ENCODE assay signal across 8 mouse cellular contexts in genomic region chr8:122433269-122433905, GRCm38 (mm10). TPM values are rescaled to one million over a fixed set of nuclear protein-coding genes. Genes with fewer than 3 reads are reported as not detected.
DNase-seq lines count a peak whose midpoint lies in the region; ATAC-seq and TF ChIP-seq lines count a peak whose summit lies in the region.

No protein-coding gene starts in this region.

- no peak for DNase-seq in heart, adult 2 months
- DNase-seq in heart, adult 8-10 months (ENCODE audit: low spot score), result no peak
- peak; percentile 37 for DNase-seq in NIH3T3 (ENCODE audit: low read depth)
- peak; percentile 25 for DNase-seq in midbrain, embryonic 10.5 days (ENCODE audit: low spot score)
- no peak for DNase-seq in natural killer cell, adult 2 months (ENCODE audit: low spot score in 2 of 2)
- DNase-seq in adrenal gland, adult 2 months, result no peak
- DNase-seq in Muller cell, postnatal 12 days (ENCODE audit: inconsistent ontology term), result no peak

- H3K27ac ChIP-seq in heart, adult 2 months, result peak overlapping the region; percentile 94
- no peak overlapping the region for H3K27ac ChIP-seq in hindbrain, embryonic 12.5 days
- no peak overlapping the region; the same call in 1 of the 2 replicates for H3K27ac ChIP-seq in midbrain, embryonic 10.5 days (replicated peaks)

- no peak for TF ChIP-seq POLR2A in heart, adult 2 months (IDR thresholded peaks at IDR 0.05; ENCODE audit: insufficient read depth, low read depth, low read length)

- H3K27me3 ChIP-seq in heart, adult 2 months (ENCODE audit: control insufficient read depth, insufficient read depth, low read length), result no peaks in the 10 kb centered on the region
- no peaks in the 10 kb centered on the region for H3K27me3 ChIP-seq in hindbrain, embryonic 12.5 days
- peaks cover 9% of the 10 kb centered on the region; the same call in 1 of the 2 replicates for H3K27me3 ChIP-seq in midbrain, embryonic 10.5 days (ENCODE audit: low read depth, poor library complexity, severe bottlenecking)

- H3K9ac ChIP-seq in heart, adult 2 months (ENCODE audit: low read depth, low read length), result no peak overlapping the region; the same call in 1 of the 2 replicates
- H3K9ac ChIP-seq in hindbrain, embryonic 12.5 days, result 0 out of 2 replicates have a peak overlapping the region, but pooled peaks have one; percentile 14

- 70% methylated on average over 11 of the region's 11 CpGs for WGBS in heart, adult 2 months
- WGBS in hindbrain, embryonic 12.5 days, result 67% methylated on average over 11 of the region's 11 CpGs
- 72% methylated on average over 11 of the region's 11 CpGs for WGBS in midbrain, embryonic 10.5 days

- intact Hi-C loops in heart, adult 2 months (cut with DNase I), result loop anchor here (2.0 kb wide), 1 partner anchor 65 kb away; no protein-coding TSS in a partner anchor

- no peak overlapping the region for H3K4me2 ChIP-seq in hindbrain, embryonic 12.5 days (replicated peaks)

- peak; percentile 50 for TF ChIP-seq CTCF in heart, adult 2 months (IDR thresholded peaks at IDR 0.05)

- no peaks in the 10 kb centered on the region for H3K79me2 ChIP-seq in heart, adult 2 months (replicated peaks; ENCODE audit: control insufficient read depth, insufficient read depth, low read length)

- peaks cover 4% of the 10 kb centered on the region; the same call in 1 of the 2 replicates for H3K4me1 ChIP-seq in heart, adult 2 months (ENCODE audit: control insufficient read depth, insufficient read depth, low read length)
- peaks cover 15% of the 10 kb centered on the region for H3K4me1 ChIP-seq in hindbrain, embryonic 12.5 days
- H3K4me1 ChIP-seq in midbrain, embryonic 10.5 days, result peaks cover 28% of the 10 kb centered on the region

- no peak for TF ChIP-seq EP300 in heart, adult 2 months (IDR thresholded peaks at IDR 0.05; ENCODE audit: insufficient read depth, low read depth, low read length)

- 0 out of 2 replicates have a peak, but pooled peaks cover 4% of the 10 kb centered on the region for H3K9me3 ChIP-seq in hindbrain, embryonic 12.5 days (replicated peaks)
- no peaks in the 10 kb centered on the region for H3K9me3 ChIP-seq in midbrain, embryonic 10.5 days (replicated peaks)

- peak overlapping the region; percentile 75 for H3K4me3 ChIP-seq in heart, adult 2 months
- no peak overlapping the region for H3K4me3 ChIP-seq in hindbrain, embryonic 12.5 days
- H3K4me3 ChIP-seq in midbrain, embryonic 10.5 days, result peak overlapping the region; percentile 57; the same call in 1 of the 2 replicates

- 0 out of 2 replicates have a peak, but pooled peaks have one; percentile 18 for ATAC-seq in hindbrain, embryonic 12.5 days (ENCODE audit: low FRiP score)

- no peaks in the 10 kb centered on the region for H3K36me3 ChIP-seq in heart, adult 2 months (ENCODE audit: control insufficient read depth, insufficient read depth, low read length)
- H3K36me3 ChIP-seq in hindbrain, embryonic 12.5 days, result peaks cover 47% of the 10 kb centered on the region
- H3K36me3 ChIP-seq in midbrain, embryonic 10.5 days, result peaks cover 52% of the 10 kb centered on the region

RNA-seq across cellular contexts. Expression of gene Cyba, which starts 0.7 kb away (rescaled TPM):
- total RNA-seq in heart, adult 2 months (2021), result 10 to 100 TPM; 41.2 to 43.9 TPM
- polyA plus RNA-seq in heart, adult 2 months (2012; rRNA removed), result 62.1 and 92.8 TPM in 2 replicates
- 10 to 100 TPM; 39.2 to 50.2 (median 44.5) TPM for total RNA-seq in heart, adult 8-10 months (2022)
- 60.4 and 62.1 TPM in 2 replicates for polyA plus RNA-seq in hindbrain, embryonic 12.5 days (2016; fragmentation: Nextera tagmentation; extraction: Ambion mirVana)
- polyA plus RNA-seq in midbrain, embryonic 10.5 days (2016; fragmentation: Nextera tagmentation; extraction: Ambion mirVana), result 75.8 and 80.9 TPM in 2 replicates
- 10 to 100 TPM; 26.3 to 43.7 TPM for total RNA-seq in adrenal gland, adult 2 months (2021)
- polyA plus RNA-seq in adrenal gland, adult 2 months (2012; rRNA removed), result 108 and 116 TPM in 2 replicates

RNA-seq across cellular contexts. Expression of gene Mvd, which starts 9.8 kb away (rescaled TPM):
- total RNA-seq in heart, adult 2 months (2021), result 1 to 10 TPM; 4.0 to 5.6 TPM
- 8.5 and 9.0 TPM in 2 replicates for polyA plus RNA-seq in heart, adult 2 months (2012; rRNA removed)
- total RNA-seq in heart, adult 8-10 months (2022), result 1 to 10 TPM; 3.9 to 5.6 (median 4.9) TPM
- 46.9 and 48.4 TPM in 2 replicates for polyA plus RNA-seq in hindbrain, embryonic 12.5 days (2016; fragmentation: Nextera tagmentation; extraction: Ambion mirVana)
- polyA plus RNA-seq in midbrain, embryonic 10.5 days (2016; fragmentation: Nextera tagmentation; extraction: Ambion mirVana), result 60.3 and 60.7 TPM in 2 replicates
- total RNA-seq in adrenal gland, adult 2 months (2021), result 10 to 100 TPM in 1 of 2 experiments, 1 to 10 TPM in 1; 9.2 to 39.5 TPM
- 39.7 and 73.8 TPM in 2 replicates for polyA plus RNA-seq in adrenal gland, adult 2 months (2012; rRNA removed)

RNA-seq across cellular contexts. Expression of gene Il17c, which starts 11.6 kb away (rescaled TPM):
- total RNA-seq in heart, adult 2 months (2021), result not detected
- polyA plus RNA-seq in heart, adult 2 months (2012; rRNA removed), result not detected in 2 replicates
- not detected for total RNA-seq in heart, adult 8-10 months (2022)
- not detected in 2 replicates for polyA plus RNA-seq in hindbrain, embryonic 12.5 days (2016; fragmentation: Nextera tagmentation; extraction: Ambion mirVana)
- not detected in 2 replicates for polyA plus RNA-seq in midbrain, embryonic 10.5 days (2016; fragmentation: Nextera tagmentation; extraction: Ambion mirVana)
- not detected for total RNA-seq in adrenal gland, adult 2 months (2021)
- 0.16 TPM in 1 of 2 replicates, not detected in the other for polyA plus RNA-seq in adrenal gland, adult 2 months (2012; rRNA removed)

RNA-seq across cellular contexts. Expression of gene Snai3, which starts 27.1 kb away (rescaled TPM):
- 1 to 10 TPM; 1.6 to 8.1 TPM for total RNA-seq in heart, adult 2 months (2021)
- polyA plus RNA-seq in heart, adult 2 months (2012; rRNA removed), result 6.8 and 8.2 TPM in 2 replicates
- total RNA-seq in heart, adult 8-10 months (2022), result 10 to 100 TPM in 2 of 4 experiments, 1 to 10 TPM in 2; 2.7 to 14.4 (median 8.2) TPM
- not detected in 2 replicates for polyA plus RNA-seq in hindbrain, embryonic 12.5 days (2016; fragmentation: Nextera tagmentation; extraction: Ambion mirVana)
- polyA plus RNA-seq in midbrain, embryonic 10.5 days (2016; fragmentation: Nextera tagmentation; extraction: Ambion mirVana), result 0.07 TPM in 1 of 2 replicates, not detected in the other
- not detected for total RNA-seq in adrenal gland, adult 2 months (2021)
- 0.15 and 0.19 TPM in 2 replicates for polyA plus RNA-seq in adrenal gland, adult 2 months (2012; rRNA removed)

RNA-seq across cellular contexts. Expression of gene Rnf166, which starts 42.5 kb away (rescaled TPM):
- 10 to 100 TPM; 36.9 to 41.6 TPM for total RNA-seq in heart, adult 2 months (2021)
- polyA plus RNA-seq in heart, adult 2 months (2012; rRNA removed), result 91.3 and 99.4 TPM in 2 replicates
- 10 to 100 TPM; 38.4 to 68.1 (median 57.1) TPM for total RNA-seq in heart, adult 8-10 months (2022)
- polyA plus RNA-seq in hindbrain, embryonic 12.5 days (2016; fragmentation: Nextera tagmentation; extraction: Ambion mirVana), result 35.3 and 39.2 TPM in 2 replicates
- polyA plus RNA-seq in midbrain, embryonic 10.5 days (2016; fragmentation: Nextera tagmentation; extraction: Ambion mirVana), result 31.7 and 35.6 TPM in 2 replicates
- 10 to 100 TPM; 42.8 to 83.8 TPM for total RNA-seq in adrenal gland, adult 2 months (2021)
- polyA plus RNA-seq in adrenal gland, adult 2 months (2012; rRNA removed), result 132 and 157 TPM in 2 replicates

Comparison
In these comparisons a context has a peak if more than half of its experiments do, and no peak if none do; other contexts are left out.
1. DNase-seq: peak in NIH3T3 (single experiment) and midbrain, embryonic 10.5 days (single experiment); none in heart, adult 2 months (0 of 2), heart, adult 8-10 months (single experiment), natural killer cell, adult 2 months (0 of 2), adrenal gland, adult 2 months (single experiment) and Muller cell, postnatal 12 days (single experiment).